ENCODE assay signal across 8 mouse cellular contexts in genomic region chr6:122556959-122557561, GRCm38 (mm10). TPM values are rescaled to one million over a fixed set of nuclear protein-coding genes. Genes with fewer than 3 reads are reported as not detected.
A peak's percentile ranks its signal among the peaks of the same experiment; 100 is the strongest.
DNase-seq lines count a peak whose midpoint lies in the region; ATAC-seq and TF ChIP-seq lines count a peak whose summit lies in the region.

No protein-coding gene starts in this region.

- H3K4me1 ChIP-seq in midbrain, embryonic 13.5 days (replicated peaks): peaks cover 5% of the 10 kb centered on the region; the same call in 1 of the 2 replicates
- H3K4me1 ChIP-seq in spleen, adult 2 months (ENCODE audit: control insufficient read depth, insufficient read depth, insufficient read length): peaks cover 3% of the 10 kb centered on the region; the same call in 1 of the 2 replicates

- H3K9me3 ChIP-seq in midbrain, embryonic 13.5 days: no peaks in the 10 kb centered on the region

- H3K27me3 ChIP-seq in midbrain, embryonic 13.5 days: peaks cover 15% of the 10 kb centered on the region
- no peaks in the 10 kb centered on the region for H3K27me3 ChIP-seq in spleen, adult 2 months (ENCODE audit: control insufficient read depth, insufficient read depth, low read length)

- intact Hi-C loops in heart, postnatal 25 days (cut with DNase I): no loop called here

- no peak overlapping the region for H3K9ac ChIP-seq in midbrain, embryonic 13.5 days (replicated peaks)

- no peaks in the 10 kb centered on the region for H3K36me3 ChIP-seq in midbrain, embryonic 13.5 days
- no peaks in the 10 kb centered on the region for H3K36me3 ChIP-seq in spleen, adult 2 months (ENCODE audit: control insufficient read depth, insufficient read depth, low read length)

- peak; percentile 51; the same call in 1 of the 2 replicates for TF ChIP-seq CTCF in spleen, adult 2 months (IDR thresholded peaks at IDR 0.05; ENCODE audit: extremely low read depth, insufficient read depth, insufficient read length, insufficient replicate concordance)

- ATAC-seq in frontal cortex, adult (ENCODE audit: low TSS enrichment): peak; percentile 66
- ATAC-seq in midbrain, embryonic 13.5 days: 0 out of 2 replicates have a peak, but pooled peaks have one; percentile 18

- H3K4me3 ChIP-seq in midbrain, embryonic 13.5 days (replicated peaks): peak overlapping the region; percentile 20
- H3K4me3 ChIP-seq in spleen, adult 2 months (ENCODE audit: extremely low read depth, insufficient read depth, insufficient read length): no peak overlapping the region; the same call in 1 of the 2 replicates

- DNase-seq in heart, adult 18-20 months: peak; percentile 72 to 87
- DNase-seq in heart, postnatal 25 days (ENCODE audit: low spot score): no peak
- DNase-seq in cerebellum, adult 9-10 months: peak; percentile 59
- DNase-seq in induced T-regulatory cell, adult 2 months (ENCODE audit: low read depth): peak; percentile 91
- peak; percentile 27 to 57 for DNase-seq in left cerebral cortex, adult 8-10 months (ENCODE audit: low spot score in 2 of 2)
- peak; percentile 56 to 62 for DNase-seq in spleen, adult 2 months (ENCODE audit: low read depth in 1 of 2, low spot score in 2 of 2)

- H3K27ac ChIP-seq in midbrain, embryonic 13.5 days: no peak overlapping the region
- H3K27ac ChIP-seq in spleen, adult 2 months (ENCODE audit: insufficient read depth, low read length): no peak overlapping the region

- peak overlapping the region; percentile 36 for H3K4me2 ChIP-seq in midbrain, embryonic 13.5 days (replicated peaks)

- TF ChIP-seq POLR2A in spleen, adult 2 months (IDR thresholded peaks at IDR 0.05; ENCODE audit: low read depth, low read length): no peak

- WGBS in midbrain, embryonic 13.5 days: 26% methylated on average over 15 of the region's 15 CpGs
- 17% methylated on average over 15 of the region's 15 CpGs for WGBS in spleen, adult 2 months

RNA-seq across cellular contexts. Expression of gene Aicda, which starts 3.5 kb away (rescaled TPM):
- not detected for total RNA-seq in heart, adult 18-20 months (2021)
- total RNA-seq in heart, postnatal 25 days (2021): not detected
- not detected for total RNA-seq in left cerebral cortex, adult 8-10 months (2022)
- 0.34 and 0.47 TPM in 2 replicates for polyA plus RNA-seq in midbrain, embryonic 13.5 days (2015; fragmentation: Nextera tagmentation; extraction: Ambion mirVana)
- polyA plus RNA-seq in spleen, adult 2 months (2012; rRNA removed): 0.20 and 0.38 TPM in 2 replicates

RNA-seq across cellular contexts. Expression of gene Apobec1, which starts 45.2 kb away (rescaled TPM):
- total RNA-seq in heart, adult 18-20 months (2021): 1 to 10 TPM; 4.5 to 5.1 TPM
- 1 to 10 TPM; 3.5 to 5.2 TPM for total RNA-seq in heart, postnatal 25 days (2021)
- 1 to 10 TPM; 1.5 to 3.5 (median 2.6) TPM for total RNA-seq in left cerebral cortex, adult 8-10 months (2022)
- polyA plus RNA-seq in midbrain, embryonic 13.5 days (2015; fragmentation: Nextera tagmentation; extraction: Ambion mirVana): 1.9 and 2.9 TPM in 2 replicates
- polyA plus RNA-seq in spleen, adult 2 months (2012; rRNA removed): 44.0 and 60.3 TPM in 2 replicates

RNA-seq across cellular contexts. Expression of gene Mfap5, which starts 51.4 kb away (rescaled TPM):
- total RNA-seq in heart, adult 18-20 months (2021): 10 to 100 TPM; 18.1 to 19.6 TPM
- total RNA-seq in heart, postnatal 25 days (2021): 10 to 100 TPM; 37.3 to 50.0 TPM
- total RNA-seq in left cerebral cortex, adult 8-10 months (2022): 1 to 10 TPM in 1 of 4 experiments, not detected in 3; 1.3 TPM
- polyA plus RNA-seq in midbrain, embryonic 13.5 days (2015; fragmentation: Nextera tagmentation; extraction: Ambion mirVana): 1.7 and 1.8 TPM in 2 replicates
- 11.7 and 13.3 TPM in 2 replicates for polyA plus RNA-seq in spleen, adult 2 months (2012; rRNA removed)

RNA-seq across cellular contexts. Expression of gene Gdf3, which starts 52.8 kb away (rescaled TPM):
- total RNA-seq in heart, adult 18-20 months (2021): not detected
- total RNA-seq in heart, postnatal 25 days (2021): not detected
- not detected for total RNA-seq in left cerebral cortex, adult 8-10 months (2022)
- polyA plus RNA-seq in midbrain, embryonic 13.5 days (2015; fragmentation: Nextera tagmentation; extraction: Ambion mirVana): 0.12 TPM in 1 of 2 replicates, not detected in the other
- polyA plus RNA-seq in spleen, adult 2 months (2012; rRNA removed): 0.49 and 0.60 TPM in 2 replicates

RNA-seq across cellular contexts. Expression of gene Rimklb, which starts 58.5 kb away (rescaled TPM):
- under 1 TPM in 1 of 2 experiments, not detected in 1; 0.33 TPM for total RNA-seq in heart, adult 18-20 months (2021)
- not detected for total RNA-seq in heart, postnatal 25 days (2021)
- 10 to 100 TPM; 59.9 to 73.3 (median 65.8) TPM for total RNA-seq in left cerebral cortex, adult 8-10 months (2022)
- 98.2 and 104 TPM in 2 replicates for polyA plus RNA-seq in midbrain, embryonic 13.5 days (2015; fragmentation: Nextera tagmentation; extraction: Ambion mirVana)
- not detected in 2 replicates for polyA plus RNA-seq in spleen, adult 2 months (2012; rRNA removed)

Comparison
In these comparisons a context has a peak if more than half of its experiments do, and no peak if none do; other contexts are left out.
1. RNA of gene Mfap5, which starts 51.4 kb away (total RNA-seq): 37.3 to 50.0 TPM in heart, postnatal 25 days and 18.1 to 19.6 TPM in heart, adult 18-20 months; 1.3 TPM in left cerebral cortex, adult 8-10 months; every median in the first group is over 4 times any median in the second.